Mouse (Mus musculus) embryo, embryonic 10.5 days (tissue): ENCODE results near the gene Btbd35f22.
"Not testable (repeated sequence)": the region's sequence is repeated elsewhere in the genome, so short reads cannot be mapped to it uniquely, and the experiment has no call there.

Experiments
- DNase-seq: peaks from one replicate; pipeline ENCODE4 v3.0.0-alpha.2; 2015; ENCODE audit warnings: low spot score

Btbd35f22 gene

GRCm38 (mm10) chrX:32047529-32047928 lies at the start of gene Btbd35f22:
Btbd35f22 (plus strand) TSS chrX:32047829.
- not testable (repeated sequence) for DNase-seq
